Mouse (Mus musculus) cerebellum, adult 2 months (tissue): ENCODE data around the gene Kctd3. TPM values are rescaled to one million over a fixed set of nuclear protein-coding genes. Genes with fewer than 3 reads are reported as not detected.
A peak's percentile ranks its signal among the peaks of the same experiment; 100 is the strongest.

Experiments
- DNase-seq, 2 experiments: peaks; one replicate each; pipeline ENCODE4 v3.0.0; 2021
- H3K27ac ChIP-seq: fragments of 200-500 bp; 2 replicates; pipeline ENCODE4 v1.5.1; 2012; ENCODE audit warnings: low read length, control low read depth, inconsistent platforms; ENCODE audit not compliant: insufficient read depth
- H3K27me3 ChIP-seq: fragments of 200-500 bp; 2 replicates; pipeline ENCODE4 v1.6.1; 2012; ENCODE audit warnings: inconsistent platforms, mild to moderate bottlenecking, low read length, moderate library complexity; ENCODE audit not compliant: control insufficient read depth, insufficient read depth
- H3K4me1 ChIP-seq: fragments of 200-500 bp; 2 replicates; pipeline ENCODE4 v1.6.1; 2011; ENCODE audit warnings: low read length; ENCODE audit not compliant: control insufficient read depth, insufficient read depth
- H3K4me3 ChIP-seq: fragments of 200-500 bp; replicated peaks from 2 replicates; pipeline ENCODE3; 2011; ENCODE audit warnings: mild to moderate bottlenecking, low read depth, low read length, control low read depth; ENCODE audit not compliant: insufficient read depth
- CTCF ChIP-seq: fragments of 200-500 bp; IDR thresholded peaks from 2 replicates; pipeline ENCODE4 v1.5.1; 2011; ENCODE audit warnings: low read depth, mild to moderate bottlenecking, control low read depth, low read length, moderate library complexity, borderline replicate concordance; ENCODE audit not compliant: insufficient read depth
- POLR2A ChIP-seq: fragments of 200-500 bp; IDR thresholded peaks from 2 replicates; pipeline ENCODE4 v1.6.1; 2011; ENCODE audit warnings: low read length, control low read depth, borderline replicate concordance; ENCODE audit not compliant: insufficient read depth
- WGBS: fragments of 180-500 bp; shearing (Covaris S2); methylation state at CpG from one replicate; pipeline ENCODE4 v1.1.7; 2018; 5-methylcytosine and 5-hydroxymethylcytosine counted together
- polyA plus RNA-seq: library from polyadenylated mRNA; depleted of rRNA; stranded (reverse); fragments of >200 nt; gene quantifications from 2 replicates; pipeline ENCODE4 v1.2.3, GENCODE M21; 2012

Gene Kctd3
- polyA plus RNA-seq, 1 experiment, result 99.9 TPM

- H3K27me3 ChIP-seq, result no peaks in the 10 kb centered on the region
- H3K4me3 ChIP-seq, result no peak overlapping the region
- peak; percentile 49 to 54 for DNase-seq
- WGBS, result 26% methylated on average over 3 of the region's 3 CpGs
- no peak overlapping the region for H3K27ac ChIP-seq
- no peaks in the 10 kb centered on the region for H3K4me1 ChIP-seq
- TF ChIP-seq CTCF, result peak; percentile 66
- no peak for TF ChIP-seq POLR2A
These were observed 27.6 kb downstream of the Kctd3 start for GRCm38 (mm10) chr1:188980050-188980449.

GRCm38 (mm10) chr1:188973926-188974325 is 33.7 kb downstream of the Kctd3 start:
- Histone ChIP-seq H3K27me3 (no peaks in the 10 kb centered on the region), H3K4me3 (no peak overlapping the region), H3K4me1 (no peaks in the 10 kb centered on the region), H3K27ac (no peak overlapping the region)
- WGBS, result 86% methylated on average over 16 of the region's 16 CpGs
- DNase-seq, result no peak
- TF ChIP-seq CTCF, result no peak
- TF ChIP-seq POLR2A, result no peak

DNA sequence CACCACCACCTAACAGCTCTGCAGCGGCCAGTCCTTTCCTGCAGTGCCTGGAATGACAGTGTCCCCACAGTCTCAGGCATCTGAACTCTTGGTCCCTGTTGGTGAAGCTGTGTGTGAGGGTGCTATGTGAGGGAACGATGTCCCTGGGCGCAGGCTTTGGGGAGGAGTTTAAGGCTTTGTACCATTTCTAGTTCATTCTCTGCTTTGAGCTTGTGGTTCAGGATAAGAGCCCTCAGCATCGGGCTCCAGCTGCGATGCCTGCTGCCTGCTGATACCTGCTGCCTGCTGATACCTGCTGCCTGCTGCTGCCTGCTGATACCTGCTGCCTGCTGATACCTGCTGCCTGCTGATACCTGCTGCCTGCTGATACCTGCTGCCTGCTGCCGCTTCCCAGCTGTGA is 34.6 kb downstream of the Kctd3 start:
- Histone ChIP-seq H3K4me3 (no peak overlapping the region), H3K27ac (no peak overlapping the region), H3K4me1 (no peaks in the 10 kb centered on the region), H3K27me3 (no peaks in the 10 kb centered on the region)
- TF ChIP-seq POLR2A (no peak), CTCF (no peak)
- 88% methylated on average over 6 of the region's 6 CpGs for WGBS
- DNase-seq, result no peak

GRCm38 (mm10) chr1:188952501-188952900 is 55.1 kb downstream of the Kctd3 start:
- peak in 1 of 2 experiments; percentile 36 for DNase-seq
- 18% methylated on average over 4 of the region's 4 CpGs for WGBS
- Histone ChIP-seq H3K4me3 (no peak overlapping the region), H3K4me1 (peaks cover 6% of the 10 kb centered on the region), H3K27me3 (no peaks in the 10 kb centered on the region), H3K27ac (no peak overlapping the region)
- TF ChIP-seq POLR2A (no peak), CTCF (no peak)

DNA sequence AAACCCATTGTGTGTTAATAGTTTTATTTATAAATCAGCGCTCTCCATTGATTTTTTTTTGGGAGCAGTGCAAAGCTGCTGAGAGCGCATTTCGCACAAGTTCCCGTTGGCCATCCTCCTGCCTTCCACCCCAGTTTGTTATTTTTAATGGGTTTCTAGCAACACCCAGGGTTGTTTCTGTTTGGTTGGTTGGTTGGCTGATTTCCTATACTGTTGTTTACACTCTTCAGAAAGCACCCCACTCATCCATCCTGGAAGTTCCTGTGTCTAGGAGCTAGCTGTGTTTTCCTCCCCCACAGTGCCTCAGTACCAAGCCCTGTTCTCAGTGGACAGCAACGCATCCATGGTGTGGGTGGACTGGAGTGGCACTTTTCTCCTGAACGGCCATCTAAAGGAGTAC is 56.5 kb downstream of the Kctd3 start:
- DNase-seq, result no peak
- Histone ChIP-seq H3K27ac (no peak overlapping the region), H3K4me1 (peaks cover 6% of the 10 kb centered on the region), H3K4me3 (no peak overlapping the region), H3K27me3 (no peaks in the 10 kb centered on the region)
- TF ChIP-seq CTCF (no peak), POLR2A (no peak)
- 97% methylated on average over 6 of the region's 6 CpGs for WGBS

DNA sequence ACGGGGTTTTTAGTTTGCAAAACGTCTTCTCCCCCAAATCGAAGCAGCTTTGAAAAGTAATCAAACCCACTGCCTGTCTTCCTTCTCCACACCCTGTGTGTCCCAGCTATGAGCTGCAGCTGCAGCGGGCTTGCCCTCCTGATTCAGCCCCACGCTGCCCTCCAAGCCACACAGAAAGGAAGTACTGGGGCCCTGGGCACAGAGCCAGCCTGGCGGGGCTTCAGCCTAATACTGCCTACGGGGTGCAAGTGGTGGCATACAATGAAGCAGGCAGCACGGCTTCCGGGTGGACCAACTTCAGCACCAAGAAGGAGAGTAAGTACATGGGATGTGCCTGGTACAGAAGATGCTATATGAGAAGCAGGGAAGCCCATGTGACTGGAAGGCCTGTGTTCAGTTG is 59.4 kb downstream of the Kctd3 start:
- Histone ChIP-seq H3K4me3 (no peak overlapping the region), H3K4me1 (peaks cover 10% of the 10 kb centered on the region), H3K27me3 (no peaks in the 10 kb centered on the region), H3K27ac (no peak overlapping the region)
- TF ChIP-seq CTCF (no peak), POLR2A (no peak)
- WGBS, result 23% methylated on average over 9 of the region's 9 CpGs
- DNase-seq, result no peak

GRCm38 (mm10) chr1:188947794-188948193 is 59.8 kb downstream of the Kctd3 start:
- no peak for TF ChIP-seq POLR2A
- TF ChIP-seq CTCF, result peak; percentile 27; the same call in 1 of the 2 replicates
- Histone ChIP-seq H3K4me1 (peaks cover 10% of the 10 kb centered on the region), H3K27me3 (no peaks in the 10 kb centered on the region), H3K27ac (no peak overlapping the region), H3K4me3 (no peak overlapping the region)
- no peak for DNase-seq
- WGBS, result 59% methylated on average over 5 of the region's 5 CpGs

- TF ChIP-seq CTCF (no peak), POLR2A (no peak)
- H3K27me3 ChIP-seq, result no peaks in the 10 kb centered on the region
- no peak overlapping the region for H3K27ac ChIP-seq
- no peak for DNase-seq
- peaks cover 4% of the 10 kb centered on the region; the same call in 1 of the 2 replicates for H3K4me1 ChIP-seq
- 92% methylated on average over 11 of the region's 11 CpGs for WGBS
- H3K4me3 ChIP-seq, result no peak overlapping the region
These were observed 60.8 kb downstream of the Kctd3 start for GRCm38 (mm10) chr1:188946849-188947248.

GRCm38 (mm10) chr1:188945326-188945725 is 62.3 kb downstream of the Kctd3 start:
- no peak for TF ChIP-seq POLR2A
- TF ChIP-seq CTCF, result no peak
- Histone ChIP-seq H3K27ac (no peak overlapping the region), H3K4me1 (peaks cover 4% of the 10 kb centered on the region; the same call in 1 of the 2 replicates), H3K4me3 (no peak overlapping the region), H3K27me3 (no peaks in the 10 kb centered on the region)
- 38% methylated on average over 8 of the region's 8 CpGs for WGBS
- no peak for DNase-seq
